Mouse (Mus musculus): Measurements from ENCODE around the gene Olfr829. TPM values are rescaled to one million over a fixed set of nuclear protein-coding genes. Genes with fewer than 3 reads are reported as not detected.
"Not testable (repeated sequence)": the region's sequence is repeated elsewhere in the genome, so short reads cannot be mapped to it uniquely, and the experiment has no call there.

Olfr829 gene
- polyA plus RNA-seq (2012; fragmentation: generic; extraction: Trizol): not detected

- Histone ChIP-seq H3K79me2 (ENCODE audit: control insufficient read depth, insufficient read depth) (no peaks in the 10 kb centered on the region), H3K27me3 (ENCODE audit: control insufficient read depth, insufficient read depth, insufficient read length) (no peaks in the 10 kb centered on the region), H3K4me2 (ENCODE audit: low read depth) (no peak within 1 kb of the TSS), H3ac (ENCODE audit: control insufficient read depth, insufficient read length) (no peak within 1 kb of the TSS), H3K36me3 (ENCODE audit: control insufficient read depth, insufficient read depth) (no peaks in the 10 kb centered on the region), H3K4me3 (no peak within 1 kb of the TSS)
- no peak for TF ChIP-seq POLR2A (IDR thresholded peaks at IDR 0.05; ENCODE audit: insufficient read length, low read depth)
- TF ChIP-seq SRF (IDR thresholded peaks at IDR 0.05; ENCODE audit: control insufficient read depth, insufficient read length, low read depth): no peak
- TF ChIP-seq TCF12 (IDR thresholded peaks at IDR 0.05; ENCODE audit: insufficient read depth, poor library complexity, severe bottlenecking): no peak
- TF ChIP-seq POLR2AphosphoS2 (IDR thresholded peaks at IDR 0.05; ENCODE audit: insufficient read length, low read depth): no peak
- no peak for TF ChIP-seq USF1 (IDR thresholded peaks at IDR 0.05; ENCODE audit: low read depth)
- TF ChIP-seq MYOD1 (IDR thresholded peaks at IDR 0.05; ENCODE audit: control insufficient read depth in 1 of 3, insufficient read length in 2 of 3, low read depth in 2 of 3): no peak
- TF ChIP-seq CEBPB (IDR thresholded peaks at IDR 0.05; ENCODE audit: insufficient read depth, poor library complexity, severe bottlenecking): no peak
- no peak for TF ChIP-seq REST (IDR thresholded peaks at IDR 0.05; ENCODE audit: insufficient read depth, insufficient read length)
- no peak for TF ChIP-seq E2F4 (IDR thresholded peaks at IDR 0.05; ENCODE audit: insufficient read depth)
- TF ChIP-seq MAX (IDR thresholded peaks at IDR 0.05; ENCODE audit: low read depth): no peak
- no peak for TF ChIP-seq TCF3 (IDR thresholded peaks at IDR 0.05; ENCODE audit: insufficient read length, low read depth)
- TF ChIP-seq MYOG (IDR thresholded peaks at IDR 0.05; ENCODE audit: control insufficient read depth in 1 of 3, insufficient read depth in 1 of 3, insufficient read length in 2 of 3, low read depth in 2 of 3): no peak
Measured at GRCm38 (mm10) chr9:18854633-18855032, at the start of gene Olfr829. Gene Olfr829, plus strand, starts transcription at chr9:18854933.

- Histone ChIP-seq H3K36me3 (ENCODE audit: control insufficient read depth, insufficient read depth) (no peaks in the 10 kb centered on the region), H3K4me2 (ENCODE audit: low read depth) (no peak within 1 kb of the TSS), H3K27me3 (ENCODE audit: control insufficient read depth, insufficient read depth, insufficient read length) (no peaks in the 10 kb centered on the region), H3ac (ENCODE audit: control insufficient read depth, insufficient read length) (no peak within 1 kb of the TSS), H3K4me3 (no peak within 1 kb of the TSS), H3K79me2 (ENCODE audit: control insufficient read depth, insufficient read depth) (no peaks in the 10 kb centered on the region)
- TF ChIP-seq SRF (IDR thresholded peaks at IDR 0.05; ENCODE audit: control insufficient read depth, insufficient read length, low read depth): no peak
Measured at GRCm38 (mm10) chr9:18819426-18819825, 35.3 kb upstream of the Olfr829 start, which contains the start of gene Olfr828. Gene Olfr828, minus strand, starts transcription at chr9:18819526.

GRCm38 (mm10) chr9:18874393-18874792 lies 19.7 kb downstream of the Olfr829 start, which contains the start of gene Olfr830:
Gene Olfr830, plus strand, starts transcription at chr9:18874693.
- Histone ChIP-seq H3K36me3 (ENCODE audit: control insufficient read depth, insufficient read depth) (no peaks in the 10 kb centered on the region), H3K4me2 (ENCODE audit: low read depth) (no peak within 1 kb of the TSS), H3K79me2 (ENCODE audit: control insufficient read depth, insufficient read depth) (no peaks in the 10 kb centered on the region), H3ac (ENCODE audit: control insufficient read depth, insufficient read length) (no peak within 1 kb of the TSS), H3K4me3 (no peak within 1 kb of the TSS), H3K27me3 (ENCODE audit: control insufficient read depth, insufficient read depth, insufficient read length) (no peaks in the 10 kb centered on the region)
- TF ChIP-seq TCF3 (IDR thresholded peaks at IDR 0.05; ENCODE audit: insufficient read length, low read depth) (no peak), MAX (IDR thresholded peaks at IDR 0.05; ENCODE audit: low read depth) (no peak), TCF12 (IDR thresholded peaks at IDR 0.05; ENCODE audit: insufficient read depth, poor library complexity, severe bottlenecking) (no peak), MYOD1 (IDR thresholded peaks at IDR 0.05; ENCODE audit: control insufficient read depth in 1 of 3, insufficient read length in 2 of 3, low read depth in 2 of 3) (no peak), SRF (IDR thresholded peaks at IDR 0.05; ENCODE audit: control insufficient read depth, insufficient read length, low read depth) (no peak), MYOG (IDR thresholded peaks at IDR 0.05; ENCODE audit: control insufficient read depth in 1 of 3, insufficient read depth in 1 of 3, insufficient read length in 2 of 3, low read depth in 2 of 3) (no peak), REST (IDR thresholded peaks at IDR 0.05; ENCODE audit: insufficient read depth, insufficient read length) (no peak), E2F4 (IDR thresholded peaks at IDR 0.05; ENCODE audit: insufficient read depth) (no peak), POLR2AphosphoS2 (IDR thresholded peaks at IDR 0.05; ENCODE audit: insufficient read length, low read depth) (no peak), USF1 (IDR thresholded peaks at IDR 0.05; ENCODE audit: low read depth) (no peak), CEBPB (IDR thresholded peaks at IDR 0.05; ENCODE audit: insufficient read depth, poor library complexity, severe bottlenecking) (no peak), POLR2A (IDR thresholded peaks at IDR 0.05; ENCODE audit: insufficient read length, low read depth) (no peak)

GRCm38 (mm10) chr9:18907699-18908098 lies 53.0 kb downstream of the Olfr829 start:
- not testable (repeated sequence) for H3K79me2 ChIP-seq (ENCODE audit: control insufficient read depth, insufficient read depth); H3K36me3 ChIP-seq (ENCODE audit: control insufficient read depth, insufficient read depth); H3K4me2 ChIP-seq (ENCODE audit: low read depth); H3K4me3 ChIP-seq; H3ac ChIP-seq (ENCODE audit: control insufficient read depth, insufficient read length); H3K27me3 ChIP-seq (ENCODE audit: control insufficient read depth, insufficient read depth, insufficient read length)

Other genes with a start within 250 kb of the Olfr829 start
- not detected for gene Muc16, start 180.4 kb upstream of the Olfr829 start, polyA plus RNA-seq (2012; fragmentation: generic; extraction: Trizol)
- gene Olfr24, start 90.9 kb upstream of the Olfr829 start, polyA plus RNA-seq (2012; fragmentation: generic; extraction: Trizol): not detected
- not detected for gene Olfr828, start 35.4 kb upstream of the Olfr829 start, polyA plus RNA-seq (2012; fragmentation: generic; extraction: Trizol)
- gene Olfr830, start 19.8 kb downstream of the Olfr829 start, polyA plus RNA-seq (2012; fragmentation: generic; extraction: Trizol): not detected
- gene Olfr832, start 82.2 kb downstream of the Olfr829 start, polyA plus RNA-seq (2012; fragmentation: generic; extraction: Trizol): not detected
- not detected for gene Olfr834, start 133.1 kb downstream of the Olfr829 start, polyA plus RNA-seq (2012; fragmentation: generic; extraction: Trizol)
- gene Olfr835, start 177.8 kb downstream of the Olfr829 start, polyA plus RNA-seq (2012; fragmentation: generic; extraction: Trizol): not detected